Mouse (Mus musculus) left cerebral cortex, adult 11 months (tissue): ENCODE results near the gene Hist1h2bg.
A peak's percentile ranks its signal among the peaks of the same experiment; 100 is the strongest.
"Not testable (repeated sequence)": the region's sequence is repeated elsewhere in the genome, so short reads cannot be mapped to it uniquely, and the experiment has no call there.

Experiments used
- DNase-seq: peaks from one replicate; pipeline ENCODE4 v3.0.0; 2022; ENCODE audit warnings: low spot score

Gene Hist1h2bg

DNA sequence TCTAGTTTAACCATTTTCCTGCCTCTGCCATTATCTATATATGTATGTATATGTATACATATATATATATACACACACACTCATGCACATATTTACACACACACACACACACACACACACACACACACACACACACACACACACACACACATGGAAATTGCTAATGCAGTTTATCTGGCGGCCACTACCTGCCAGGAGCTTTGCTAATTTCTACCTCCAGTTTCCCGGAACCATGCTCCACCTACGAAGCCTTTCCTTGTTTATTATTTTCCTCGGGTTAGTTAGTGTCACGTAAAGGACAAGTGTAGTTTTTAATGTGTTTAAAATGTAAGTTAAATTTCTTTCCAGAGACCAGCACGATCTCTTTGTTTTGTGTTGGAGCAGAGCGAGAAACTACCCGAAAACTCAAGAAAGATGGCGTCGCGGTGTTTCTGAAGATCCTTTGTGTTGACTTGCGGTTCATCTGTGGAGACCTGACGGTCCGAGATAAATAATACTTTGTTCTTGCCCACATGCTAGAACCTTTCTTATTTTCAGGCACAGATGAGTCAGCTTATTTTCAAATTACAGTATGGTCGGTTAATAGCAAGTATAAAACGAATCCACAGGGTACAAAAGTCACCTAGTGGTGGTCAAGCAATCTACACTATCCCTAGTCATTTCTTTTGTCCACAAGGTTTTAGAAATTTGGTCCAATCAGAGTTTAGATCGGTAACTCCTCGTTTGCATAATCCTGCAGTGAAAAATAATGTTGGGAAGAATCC lies 8.3 kb upstream of the Hist1h2bg start:
- DNase-seq, result no peak

DNA sequence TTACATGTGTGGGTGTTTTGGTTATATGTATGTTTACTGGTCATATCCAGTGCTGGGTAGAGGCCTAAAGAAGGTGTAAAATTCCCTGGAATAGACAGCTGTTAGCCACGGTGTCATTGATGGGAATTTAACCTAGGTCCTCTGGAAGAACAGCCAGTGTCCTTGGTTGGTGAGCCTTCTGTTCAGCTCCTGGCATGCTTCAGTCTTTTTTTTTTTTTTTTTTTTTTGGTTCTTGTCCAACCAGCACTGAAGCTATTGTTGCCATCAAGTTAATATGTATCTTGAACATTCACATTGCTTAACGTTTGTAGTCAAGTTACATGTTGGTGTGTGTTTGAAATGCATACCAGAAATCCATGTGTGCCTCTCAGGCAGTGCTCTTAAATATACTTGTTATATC lies 6.7 kb upstream of the Hist1h2bg start:
- no peak for DNase-seq

DNA sequence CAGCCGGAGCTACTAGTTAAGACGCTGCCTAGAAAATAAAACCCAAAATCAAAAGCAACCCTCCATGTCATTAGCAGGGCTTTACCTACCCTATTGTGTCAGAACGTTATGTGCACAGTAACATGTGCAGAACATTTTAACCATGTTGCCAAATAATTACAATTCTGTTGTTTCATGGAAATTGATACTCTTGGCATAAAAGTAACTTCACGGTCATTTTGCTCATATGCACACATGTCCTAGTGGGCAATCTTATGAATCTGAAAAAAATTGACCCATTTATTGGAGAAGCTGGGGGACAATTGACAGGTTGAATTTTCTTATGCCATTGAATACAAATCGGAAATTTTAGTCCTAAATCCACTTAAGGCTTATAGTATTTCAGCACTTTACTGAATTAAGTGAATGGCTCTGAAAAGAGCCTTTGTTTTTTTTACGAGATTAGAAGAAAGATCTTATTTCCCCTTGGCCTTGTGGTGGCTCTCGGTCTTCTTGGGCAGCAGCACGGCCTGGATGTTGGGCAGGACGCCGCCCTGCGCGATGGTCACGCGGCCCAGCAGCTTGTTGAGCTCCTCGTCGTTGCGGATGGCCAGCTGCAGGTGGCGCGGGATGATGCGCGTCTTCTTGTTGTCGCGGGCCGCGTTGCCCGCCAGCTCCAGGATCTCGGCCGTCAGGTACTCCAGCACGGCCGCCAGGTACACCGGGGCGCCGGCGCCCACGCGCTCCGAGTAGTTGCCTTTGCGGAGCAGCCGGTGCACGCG lies 755 bp upstream of the Hist1h2bg start:
- not testable (repeated sequence) for DNase-seq

DNA sequence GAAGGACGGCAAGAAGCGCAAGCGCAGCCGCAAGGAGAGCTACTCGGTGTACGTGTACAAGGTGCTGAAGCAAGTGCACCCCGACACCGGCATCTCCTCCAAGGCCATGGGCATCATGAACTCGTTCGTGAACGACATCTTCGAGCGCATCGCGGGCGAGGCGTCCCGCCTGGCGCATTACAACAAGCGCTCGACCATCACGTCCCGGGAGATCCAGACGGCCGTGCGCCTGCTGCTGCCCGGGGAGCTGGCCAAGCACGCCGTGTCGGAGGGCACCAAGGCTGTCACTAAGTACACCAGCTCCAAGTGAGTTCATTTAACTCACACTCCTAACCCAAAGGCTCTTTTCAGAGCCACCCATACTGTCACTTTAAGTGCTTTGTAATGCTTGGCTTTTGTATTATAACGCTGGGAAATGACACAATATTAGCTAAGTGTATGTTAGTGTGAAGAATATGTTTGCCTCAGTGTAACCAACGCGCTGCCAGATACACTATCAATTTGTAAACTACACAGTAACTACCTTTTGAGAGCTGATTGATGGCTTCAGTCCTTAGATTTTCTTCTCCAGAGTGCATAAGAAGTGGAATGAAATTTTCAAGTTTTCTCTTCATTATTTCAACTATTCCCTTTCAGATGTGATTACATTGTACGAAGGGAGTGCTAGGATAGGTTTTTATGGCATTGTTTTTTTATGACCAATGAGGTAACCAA lies 465 bp downstream of the Hist1h2bg start:
- DNase-seq, result not testable (repeated sequence)

DNA sequence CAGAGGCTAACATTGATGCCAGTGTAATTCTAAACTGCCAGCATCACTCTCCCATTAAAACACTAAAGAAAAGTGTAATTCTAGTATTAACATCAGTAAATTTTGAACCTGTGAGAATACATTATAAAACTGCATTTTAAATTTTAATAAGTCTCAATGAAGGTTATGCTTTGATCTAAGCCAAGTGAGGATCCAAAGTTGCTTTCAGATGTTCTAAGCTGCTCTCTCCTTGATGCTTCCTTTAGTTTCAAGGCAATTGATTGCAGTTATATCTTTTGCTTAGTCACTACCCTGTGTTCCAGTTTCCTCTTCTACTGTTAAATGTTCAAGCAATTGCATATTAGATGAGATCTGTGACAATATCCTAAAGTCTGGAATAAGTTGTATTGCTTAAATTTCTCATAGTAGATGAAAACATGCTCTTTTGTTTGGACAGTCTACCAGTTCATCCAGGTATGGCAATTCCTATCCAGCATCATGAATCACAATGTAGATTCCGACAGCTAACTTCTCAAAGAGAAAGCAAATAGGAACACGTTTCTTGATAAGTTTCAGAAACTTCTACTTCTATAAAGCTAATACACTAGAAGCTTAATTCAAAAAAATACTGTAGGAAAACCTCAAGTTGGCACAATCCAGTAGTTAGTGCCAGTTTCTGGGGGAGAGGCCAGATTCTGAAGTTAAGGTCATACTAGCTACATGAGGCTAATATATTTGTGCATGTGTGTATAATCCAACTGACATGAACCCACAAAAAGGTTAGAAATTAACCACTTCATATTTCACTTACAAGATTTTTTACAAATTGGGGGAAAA lies 1.2 kb downstream of the Hist1h2bg start:
- DNase-seq, result no peak

DNA sequence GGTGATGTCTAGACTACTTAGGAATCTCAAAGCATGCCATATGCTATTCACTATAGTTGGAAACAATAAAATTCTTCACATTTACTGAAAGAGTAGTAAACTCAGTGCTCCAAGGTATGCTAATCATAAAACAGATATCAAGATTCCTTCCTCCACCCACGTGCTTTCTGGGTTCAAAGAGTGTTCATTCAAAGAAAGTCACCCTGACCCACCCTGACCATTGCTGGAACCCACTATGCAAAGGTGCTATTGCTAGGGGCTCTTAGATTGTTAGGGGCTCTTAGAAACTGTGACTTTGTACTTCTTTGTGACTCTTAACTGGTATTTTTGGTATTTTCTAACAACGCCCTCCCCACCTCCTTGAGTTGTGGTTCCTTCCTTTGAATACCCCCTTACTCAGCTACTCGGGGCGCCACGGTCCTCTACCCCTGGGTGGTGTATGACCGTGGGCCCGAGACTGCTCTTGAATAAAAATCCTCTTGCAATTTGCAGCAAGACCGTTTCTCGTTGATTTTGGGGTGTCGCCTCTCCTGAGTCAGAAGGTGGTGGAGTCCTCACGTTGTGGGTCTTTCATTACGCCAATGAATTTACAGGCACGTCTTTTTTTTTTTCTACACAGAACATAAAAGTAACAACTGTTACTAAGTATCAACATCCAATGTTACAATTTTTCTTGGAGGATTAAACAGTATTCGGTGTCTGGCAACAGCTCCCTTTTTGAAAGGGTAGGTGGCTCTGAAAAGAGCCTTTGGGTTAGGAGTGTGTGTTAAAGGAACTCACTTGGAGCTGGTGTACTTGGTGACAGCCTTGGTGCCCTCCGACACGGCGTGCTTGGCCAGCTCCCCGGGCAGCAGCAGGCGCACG lies 2.1 kb downstream of the Hist1h2bg start:
- not testable (repeated sequence) for DNase-seq

DNA sequence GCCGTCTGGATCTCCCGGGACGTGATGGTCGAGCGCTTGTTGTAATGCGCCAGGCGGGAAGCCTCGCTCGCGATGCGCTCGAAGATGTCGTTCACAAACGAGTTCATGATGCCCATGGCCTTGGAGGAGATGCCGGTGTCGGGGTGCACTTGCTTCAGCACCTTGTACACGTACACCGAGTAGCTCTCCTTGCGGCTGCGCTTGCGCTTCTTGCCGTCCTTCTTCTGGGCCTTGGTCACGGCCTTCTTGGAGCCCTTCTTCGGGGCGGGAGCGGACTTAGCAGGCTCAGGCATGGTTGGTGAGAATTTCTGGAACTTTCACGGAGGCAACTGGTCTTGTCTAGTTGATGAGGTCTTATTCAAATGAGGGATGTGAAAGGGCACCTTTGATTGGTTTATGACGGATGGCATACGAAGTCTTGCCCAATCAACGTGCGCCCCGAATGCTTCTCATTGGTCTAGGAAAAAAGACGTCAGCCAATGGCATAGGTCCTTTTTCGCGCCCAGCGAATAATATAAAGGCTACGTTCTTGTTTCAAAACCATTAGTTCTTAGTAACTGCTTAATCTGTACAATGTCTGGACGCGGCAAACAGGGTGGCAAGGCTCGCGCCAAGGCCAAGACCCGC lies 2.8 kb downstream of the Hist1h2bg start, which contains the start of the genes Hist1h2bf and Hist1h2ad:
Gene Hist1h2bf, minus strand, starts transcription at position 299 of the 627 bp plus-strand sequence.
Gene Hist1h2ad, plus strand, starts transcription at position 484 of the 627 bp plus-strand sequence.
- peak; percentile 95 for DNase-seq

DNA sequence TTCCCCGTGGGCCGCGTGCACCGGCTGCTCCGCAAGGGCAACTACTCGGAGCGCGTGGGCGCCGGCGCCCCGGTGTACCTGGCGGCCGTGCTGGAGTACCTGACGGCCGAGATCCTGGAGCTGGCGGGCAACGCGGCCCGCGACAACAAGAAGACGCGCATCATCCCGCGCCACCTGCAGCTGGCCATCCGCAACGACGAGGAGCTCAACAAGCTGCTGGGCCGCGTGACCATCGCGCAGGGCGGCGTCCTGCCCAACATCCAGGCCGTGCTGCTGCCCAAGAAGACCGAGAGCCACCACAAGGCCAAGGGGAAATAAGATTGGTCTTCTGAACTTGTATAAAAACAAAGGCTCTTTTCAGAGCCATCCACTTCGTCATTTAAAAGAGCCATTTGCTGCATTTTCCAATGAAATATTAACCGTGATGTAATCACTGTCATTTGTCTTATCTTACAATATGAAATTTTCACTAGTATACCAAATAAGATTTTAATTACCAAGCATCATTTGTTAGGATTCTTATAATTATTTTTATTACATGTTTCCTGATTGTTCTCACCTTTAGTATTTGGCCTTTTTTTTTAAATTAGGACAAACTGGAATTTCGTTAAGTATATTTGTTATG lies 3.5 kb downstream of the Hist1h2bg start:
- DNase-seq, result not testable (repeated sequence)

DNA sequence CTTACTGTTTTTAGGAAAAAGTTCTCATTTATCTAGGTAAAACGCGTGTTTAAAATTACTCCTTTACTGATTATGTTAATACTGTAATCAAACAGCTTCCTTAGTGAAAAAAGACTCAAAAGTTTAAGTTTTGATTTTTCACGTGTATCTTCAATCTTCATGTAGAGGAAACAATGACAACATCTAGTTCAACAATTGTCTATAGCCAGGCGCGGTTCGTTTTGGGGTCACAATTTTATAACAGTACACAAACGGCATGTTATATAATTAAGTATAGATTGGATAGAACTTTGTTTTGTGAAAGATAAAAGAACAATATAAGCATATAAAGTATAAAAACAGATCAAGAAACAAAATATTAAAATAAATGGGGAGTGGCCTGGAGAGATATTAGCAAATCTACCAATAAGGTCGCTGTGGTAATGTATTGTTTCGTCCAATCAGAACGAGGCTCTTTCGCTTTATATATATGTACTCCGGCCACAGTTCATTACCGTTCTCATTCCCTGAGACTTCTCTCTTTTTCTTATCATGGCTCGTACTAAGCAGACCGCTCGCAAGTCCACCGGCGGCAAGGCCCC lies 4.2 kb downstream of the Hist1h2bg start, which contains the start of gene Hist1h3d:
Gene Hist1h3d, plus strand, starts transcription at position 493 of the 581 bp plus-strand sequence.
- peak; percentile 80 for DNase-seq

DNA sequence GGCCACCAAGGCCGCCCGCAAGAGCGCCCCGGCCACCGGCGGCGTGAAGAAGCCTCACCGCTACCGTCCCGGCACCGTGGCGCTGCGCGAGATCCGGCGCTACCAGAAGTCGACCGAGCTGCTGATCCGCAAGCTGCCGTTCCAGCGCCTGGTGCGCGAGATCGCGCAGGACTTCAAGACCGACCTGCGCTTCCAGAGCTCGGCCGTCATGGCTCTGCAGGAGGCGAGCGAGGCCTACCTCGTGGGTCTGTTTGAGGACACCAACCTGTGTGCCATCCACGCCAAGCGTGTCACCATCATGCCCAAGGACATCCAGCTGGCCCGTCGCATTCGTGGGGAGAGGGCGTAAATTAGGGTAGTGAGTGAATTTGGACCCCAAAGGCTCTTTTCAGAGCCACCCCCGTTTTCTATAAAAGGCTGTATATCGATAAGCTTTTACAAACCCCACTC lies 4.7 kb downstream of the Hist1h2bg start:
- DNase-seq, result not testable (repeated sequence)

DNA sequence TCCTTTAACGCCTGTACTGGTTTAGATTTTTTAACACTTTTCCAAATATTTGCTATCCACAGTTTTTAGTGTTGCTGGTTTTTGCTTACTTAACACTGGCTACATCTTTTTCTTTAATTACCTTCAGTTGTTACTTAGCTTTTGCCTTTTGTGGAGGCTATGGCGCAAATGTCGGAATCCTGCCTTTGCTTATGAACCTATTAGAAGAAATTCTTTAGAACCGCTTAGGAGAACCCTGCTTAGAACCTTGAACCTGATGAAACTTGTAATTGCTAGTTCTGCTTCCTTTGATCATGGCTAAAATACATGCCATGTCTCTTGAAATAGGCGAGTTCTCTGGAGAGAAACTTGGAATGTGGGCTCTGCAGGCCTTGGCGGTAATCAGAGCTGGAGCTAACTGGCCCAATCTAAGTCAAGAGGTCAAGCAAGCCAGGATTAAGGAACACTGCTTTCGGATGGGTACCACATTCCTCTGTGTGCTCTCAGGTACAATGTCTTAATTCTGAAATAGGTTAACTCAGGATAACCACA lies 5.2 kb downstream of the Hist1h2bg start:
- no peak for DNase-seq

DNA sequence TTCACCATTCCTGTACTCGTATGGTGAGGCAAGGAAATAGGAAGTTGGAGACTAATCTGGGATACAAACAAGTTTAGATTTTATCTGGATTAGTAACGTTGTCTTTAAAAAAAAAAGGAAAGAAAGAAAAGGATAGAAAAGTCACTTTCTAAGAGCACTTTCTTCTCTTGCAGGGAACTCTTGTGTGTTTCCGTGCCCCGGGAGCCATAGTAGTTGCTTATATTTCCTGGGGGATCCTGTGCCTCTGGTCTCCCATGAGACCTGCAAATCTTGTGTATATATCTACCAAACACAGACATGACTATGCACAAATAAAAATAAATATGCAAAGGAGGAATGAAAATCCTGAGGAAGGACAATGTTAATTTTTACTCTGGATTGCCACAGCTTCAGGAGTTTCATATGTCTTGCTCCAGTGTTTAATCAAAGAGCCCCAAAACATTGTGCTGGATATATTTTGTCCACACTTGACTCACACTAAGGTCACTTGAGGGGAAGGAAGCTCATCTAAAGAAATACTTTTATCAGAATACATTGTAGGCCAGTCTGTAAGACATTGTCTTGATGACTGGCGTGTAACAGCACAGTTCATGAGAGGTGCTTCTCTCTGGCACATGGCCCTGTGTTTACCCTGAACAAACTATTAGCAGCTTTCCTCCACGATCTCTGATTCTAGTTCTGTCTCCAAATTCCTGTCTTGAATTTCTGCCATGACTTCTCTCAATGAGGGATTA lies 5.9 kb downstream of the Hist1h2bg start:
- DNase-seq, result no peak

DNA sequence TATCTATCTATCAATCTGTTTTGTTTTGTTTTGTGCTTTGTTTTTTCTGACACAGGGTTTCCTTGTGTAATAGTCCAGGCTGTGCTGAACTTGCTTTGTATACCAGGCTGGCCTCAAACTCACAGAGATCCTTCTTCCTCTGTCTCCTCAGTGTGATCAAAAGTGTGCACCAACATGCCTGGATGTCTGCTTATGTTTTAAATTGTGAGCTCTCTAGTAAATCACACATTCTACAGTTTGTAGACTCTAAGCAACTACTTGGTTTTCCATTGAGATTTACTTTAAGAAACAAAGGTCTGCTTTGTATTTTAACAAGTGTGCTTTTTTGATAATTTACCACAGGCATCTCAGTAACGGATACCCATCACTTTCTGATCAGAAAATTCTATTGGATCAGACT lies 6.6 kb downstream of the Hist1h2bg start:
- DNase-seq, result no peak

DNA sequence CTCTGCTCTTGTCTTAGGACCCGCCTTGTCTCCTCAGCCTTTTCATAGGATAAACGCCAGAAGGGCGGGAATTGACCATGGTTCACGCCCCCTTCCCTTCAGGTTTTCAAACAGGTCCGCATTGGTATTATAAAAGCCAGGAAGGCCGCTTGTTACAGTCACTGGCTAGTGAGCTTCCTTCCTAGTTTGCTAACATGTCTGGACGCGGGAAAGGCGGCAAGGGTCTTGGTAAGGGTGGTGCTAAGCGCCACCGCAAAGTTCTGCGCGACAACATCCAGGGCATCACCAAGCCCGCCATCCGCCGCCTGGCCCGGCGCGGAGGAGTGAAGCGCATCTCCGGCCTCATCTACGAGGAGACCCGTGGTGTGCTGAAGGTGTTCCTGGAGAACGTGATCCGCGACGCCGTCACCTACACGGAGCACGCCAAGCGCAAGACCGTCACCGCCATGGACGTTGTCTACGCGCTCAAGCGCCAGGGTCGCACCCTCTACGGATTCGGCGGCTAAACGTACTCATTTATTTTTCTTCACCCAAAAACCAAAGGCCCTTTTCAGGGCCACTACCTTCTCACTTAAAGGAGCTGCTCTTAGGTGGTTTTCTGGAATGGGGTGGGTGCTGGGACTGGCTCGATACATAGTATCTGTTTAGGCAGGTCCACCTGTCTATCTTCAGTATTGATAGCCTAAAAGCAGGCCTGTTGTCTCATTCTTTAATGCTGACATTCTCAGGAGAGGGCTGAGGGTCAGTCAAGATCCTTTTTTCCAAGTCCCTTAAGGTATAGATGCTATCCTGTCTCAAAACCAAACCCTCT lies 10.4 kb downstream of the Hist1h2bg start, which contains the start of gene Hist1h4d:
Gene Hist1h4d, plus strand, starts transcription at position 191 of the 811 bp plus-strand sequence.
- DNase-seq, result peak; percentile 95

DNA sequence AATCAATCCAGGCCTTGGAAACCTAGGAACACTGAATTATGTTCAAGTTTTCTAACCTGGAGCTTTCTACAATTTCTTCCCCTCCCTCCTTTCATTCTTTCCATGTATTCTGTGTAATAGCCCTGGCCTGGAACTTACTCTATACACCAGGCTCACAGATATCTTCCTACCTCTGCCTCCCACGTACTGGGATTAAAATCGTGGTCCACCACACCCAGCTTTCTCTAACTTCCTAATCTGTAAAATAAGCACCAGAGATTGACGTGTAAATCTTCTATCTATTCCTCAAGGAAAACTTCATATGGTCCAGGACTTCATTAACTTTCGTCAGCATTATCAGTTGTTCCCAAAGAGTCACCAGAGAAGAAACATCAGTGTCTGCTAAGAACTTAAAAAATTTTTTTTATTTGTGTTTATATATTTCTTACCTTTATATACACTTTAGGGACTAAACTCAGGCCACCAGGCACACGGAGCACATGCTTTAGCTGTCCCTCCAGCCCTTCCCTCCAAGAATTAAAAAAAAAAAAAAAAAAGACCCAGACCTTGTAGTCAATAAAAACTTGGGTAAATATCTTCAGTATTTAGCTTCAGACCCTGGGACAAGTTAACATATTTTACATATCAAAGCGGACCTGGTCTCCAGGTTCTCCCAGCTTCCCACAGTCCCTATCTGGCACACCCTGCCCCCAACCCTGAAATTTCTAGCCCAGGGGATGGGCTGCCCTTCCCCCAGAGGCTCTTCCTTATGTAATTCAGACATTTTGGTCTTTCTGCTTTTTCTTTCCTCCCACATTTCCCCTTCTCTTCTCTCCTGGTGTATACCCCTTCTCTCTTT lies 11.2 kb downstream of the Hist1h2bg start:
- DNase-seq, result no peak

DNA sequence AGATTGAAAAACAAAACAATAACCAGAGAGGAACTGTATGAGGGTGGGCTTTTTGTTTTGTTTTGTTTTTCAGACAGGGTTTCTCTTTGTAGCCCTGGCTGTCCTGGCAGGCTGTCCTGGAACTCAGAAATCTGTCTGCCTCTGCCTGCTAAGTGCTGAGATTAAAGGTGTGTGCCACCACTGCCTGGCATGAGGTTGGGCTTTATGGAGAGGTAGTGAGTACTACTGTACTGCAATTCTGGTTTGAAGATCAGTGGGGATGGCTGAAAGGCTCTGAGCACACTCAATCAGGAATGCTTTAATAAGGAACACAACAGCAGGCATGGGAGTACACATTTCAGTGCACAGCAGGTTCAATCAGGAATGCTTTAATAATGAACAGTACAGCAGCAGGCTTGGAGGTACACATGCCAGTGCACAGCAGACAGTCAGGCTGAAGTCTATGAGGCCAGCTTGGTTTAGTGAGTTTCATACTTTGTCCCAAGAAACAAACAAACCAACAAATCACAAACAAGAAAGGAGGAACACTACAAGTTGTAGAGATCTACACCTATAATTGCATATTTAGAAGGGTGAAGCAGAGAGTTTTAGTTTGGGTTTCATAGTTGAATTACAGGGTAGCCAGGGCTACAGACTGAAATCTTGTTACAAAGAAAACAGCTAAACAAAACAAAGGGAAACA lies 12.3 kb downstream of the Hist1h2bg start:
- no peak for DNase-seq
